Mouse (Mus musculus) forebrain, embryonic 11.5 days (tissue): Measurements from ENCODE around the gene 9530077C05Rik. TPM values are rescaled to one million over a fixed set of nuclear protein-coding genes. Genes with fewer than 3 reads are reported as not detected.

Experiments used
- polyA plus RNA-seq: library from polyadenylated mRNA; unstranded; fragments of >200 nt; fragmentation: Nextera tagmentation; extraction: Ambion mirVana; gene quantifications from 2 replicates; pipeline ENCODE4 v1.2.1, GENCODE M21; 2014

The 9530077C05Rik gene
- polyA plus RNA-seq, 1 experiment from 2014 or later: 12.7 TPM

Other genes starting within 250 kb of the 9530077C05Rik start
- 0.17 and 0.90 TPM in 2 replicates for gene Zfp872, start 223.4 kb upstream of the 9530077C05Rik start, polyA plus RNA-seq
- 13.5 and 14.7 TPM in 2 replicates for gene Zfp809, start 185.8 kb upstream of the 9530077C05Rik start, polyA plus RNA-seq
- gene Zfp599, start 151.6 kb upstream of the 9530077C05Rik start, polyA plus RNA-seq: 8.8 and 8.9 TPM in 2 replicates
- gene Zfp810, start 103.9 kb upstream of the 9530077C05Rik start, polyA plus RNA-seq: 30.2 and 33.4 TPM in 2 replicates
- 48.9 and 49.7 TPM in 2 replicates for gene Anln, start 22.3 kb upstream of the 9530077C05Rik start, polyA plus RNA-seq
- not detected in 2 replicates for gene Gm17545, start 42.8 kb downstream of the 9530077C05Rik start, polyA plus RNA-seq
- 50.7 and 54.5 TPM in 2 replicates for gene Rp9, start 58.2 kb downstream of the 9530077C05Rik start, polyA plus RNA-seq
- gene Bbs9, start 64.2 kb downstream of the 9530077C05Rik start, polyA plus RNA-seq: 15.5 and 18.4 TPM in 2 replicates